Mouse (Mus musculus) CD4-positive helper T cell, adult 2 months (primary cell): Measurements from ENCODE around the gene Pou3f1.

Experiments used
- DNase-seq: peaks from one replicate; pipeline ENCODE4 v3.0.0-alpha.2; 2012; ENCODE audit warnings: low read depth, missing footprints, low spot score

The Pou3f1 gene

DNA sequence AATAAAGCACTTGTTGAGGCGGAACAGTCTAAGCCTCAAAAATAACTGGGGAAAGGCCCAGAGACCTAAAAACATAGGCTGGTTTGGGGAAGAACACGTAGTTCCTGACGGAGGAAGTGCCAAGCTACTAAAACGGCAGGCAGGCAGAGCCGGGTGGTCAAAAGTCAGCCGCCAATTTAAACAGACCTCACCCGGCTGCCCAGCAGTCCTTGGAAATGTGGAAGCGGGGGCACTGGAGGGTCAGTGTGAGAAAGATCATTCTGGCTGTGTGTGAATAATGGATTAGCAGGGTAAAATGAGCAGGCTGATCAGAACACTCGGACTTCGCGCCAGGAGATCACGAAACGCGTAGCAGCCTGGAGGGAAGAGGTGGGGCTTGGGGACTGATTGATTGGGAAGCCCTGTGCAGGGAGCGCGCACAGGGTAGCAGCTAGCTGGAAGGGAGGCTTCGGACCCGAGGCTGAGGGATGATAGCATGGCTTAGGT is 53.4 kb downstream of the Pou3f1 start:
- DNase-seq: no peak
